Mouse (Mus musculus) regulatory T cell (primary cell): ENCODE results near the gene Cul9.
"Not testable (repeated sequence)": the region's sequence is repeated elsewhere in the genome, so short reads cannot be mapped to it uniquely, and the experiment has no call there.

Source experiments
- in situ Hi-C: fragments of 300-600 bp; cut with MboI, MseI; formaldehyde crosslinking; loops from one replicate; pipeline ENCODE4 v1.15.1; 2025; ENCODE audit warnings: high pct_unique_total_duplicates

Cul9 gene

GRCm38 (mm10) chr17:46545813-46546564, at the start of gene Cul9:
Gene Cul9 (minus strand): TSS chr17:46546388.
- in situ Hi-C loops: no loop called here

GRCm38 (mm10) chr17:46595336-46595735, 49.1 kb upstream of the Cul9 start:
- in situ Hi-C loops: no loop called here

GRCm38 (mm10) chr17:46594606-46595005, 48.4 kb upstream of the Cul9 start:
- in situ Hi-C loops: no loop called here

GRCm38 (mm10) chr17:46593124-46593523, 46.9 kb upstream of the Cul9 start:
- in situ Hi-C loops: no loop called here

- in situ Hi-C loops: no loop called here
Observed at GRCm38 (mm10) chr17:46591406-46591805, 45.2 kb upstream of the Cul9 start.

GRCm38 (mm10) chr17:46590439-46590838, 44.3 kb upstream of the Cul9 start:
- in situ Hi-C loops: no loop called here

- in situ Hi-C loops: no loop called here
Observed at GRCm38 (mm10) chr17:46589635-46590314, 43.6 kb upstream of the Cul9 start.

GRCm38 (mm10) chr17:46588913-46589312, 42.7 kb upstream of the Cul9 start:
- in situ Hi-C loops: no loop called here

GRCm38 (mm10) chr17:46588173-46588572, 42.0 kb upstream of the Cul9 start:
- in situ Hi-C loops: no loop called here

- in situ Hi-C loops: no loop called here
Observed at GRCm38 (mm10) chr17:46586327-46586726, 40.1 kb upstream of the Cul9 start.

GRCm38 (mm10) chr17:46578650-46579049, 32.5 kb upstream of the Cul9 start:
- in situ Hi-C loops: loop anchor here (5.0 kb wide), 1 partner anchor 51 kb away; no protein-coding TSS in a partner anchor

GRCm38 (mm10) chr17:46576070-46576469, 29.9 kb upstream of the Cul9 start:
- in situ Hi-C loops: loop anchor here (5.0 kb wide), 1 partner anchor 49 kb away; no protein-coding TSS in a partner anchor

GRCm38 (mm10) chr17:46574535-46574934, 28.3 kb upstream of the Cul9 start:
- in situ Hi-C loops: no loop called here

- in situ Hi-C loops: no loop called here
Observed at GRCm38 (mm10) chr17:46571005-46571404, 24.8 kb upstream of the Cul9 start.

GRCm38 (mm10) chr17:46559146-46559545, 13.0 kb upstream of the Cul9 start:
- in situ Hi-C loops: no loop called here

GRCm38 (mm10) chr17:46558151-46558550, 12.0 kb upstream of the Cul9 start:
- in situ Hi-C loops: no loop called here

GRCm38 (mm10) chr17:46557321-46557720, 11.1 kb upstream of the Cul9 start:
- in situ Hi-C loops: not testable (repeated sequence)

- in situ Hi-C loops: no loop called here
Observed at GRCm38 (mm10) chr17:46556584-46556945, 10.4 kb upstream of the Cul9 start.

- in situ Hi-C loops: no loop called here
Observed at GRCm38 (mm10) chr17:46555673-46556583, 9.7 kb upstream of the Cul9 start, which contains the start of gene Srf. Gene Srf (minus strand): TSS chr17:46556175.

GRCm38 (mm10) chr17:46554977-46555672, 8.9 kb upstream of the Cul9 start:
- in situ Hi-C loops: no loop called here

GRCm38 (mm10) chr17:46554646-46554976, 8.4 kb upstream of the Cul9 start:
- in situ Hi-C loops: no loop called here
